Mouse (Mus musculus) kidney, adult 2 months (tissue): Measurements from ENCODE around the gene Slk.

Source experiments
- CTCF ChIP-seq: fragments of 200-500 bp; conservative IDR thresholded peaks from 2 replicates; pipeline ENCODE4 v1.5.1; 2011; ENCODE audit warnings: low read depth, mild to moderate bottlenecking, control low read depth, low read length, moderate library complexity, mixed read lengths; ENCODE audit not compliant: insufficient read depth, insufficient read length
- POLR2A ChIP-seq: fragments of 200-500 bp; IDR thresholded peaks from one replicate; pipeline ENCODE4 v1.6.1; 2011; ENCODE audit warnings: low read depth, low read length, control low read depth

DNA sequence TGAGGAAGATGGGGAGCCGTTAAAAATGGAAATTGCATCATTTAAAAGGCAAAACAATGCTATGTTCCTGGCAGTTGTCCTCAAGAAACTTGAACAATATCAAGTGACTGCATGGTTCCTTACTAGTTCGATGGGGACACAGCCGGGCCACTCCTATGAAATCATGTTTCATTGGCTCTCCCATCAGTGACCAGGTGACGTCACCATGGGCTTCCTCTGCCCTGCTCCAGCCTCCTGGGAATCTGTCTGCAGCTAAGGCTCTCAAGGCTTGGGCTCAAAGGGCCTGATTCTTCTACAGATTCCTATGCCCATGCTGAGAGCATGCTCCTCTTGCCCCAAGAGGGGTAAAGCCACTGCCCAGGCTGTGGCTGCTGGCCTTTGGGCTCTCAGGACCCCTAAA, 29.9 kb upstream of the Slk start:
- TF ChIP-seq CTCF, result no peak
- no peak for TF ChIP-seq POLR2A
